Mouse (Mus musculus) liver, embryonic 14.5 days (tissue): ENCODE results near the gene Lkaaear1. TPM values are rescaled to one million over a fixed set of nuclear protein-coding genes. Genes with fewer than 3 reads are reported as not detected.
A peak's percentile ranks its signal among the peaks of the same experiment; 100 is the strongest.

ENCODE experiments used
- ATAC-seq: fragments of 200-750 bp; cut with Nextera tagmentation; 2 replicates; pipeline ENCODE4 v1.8.0; 2017; ENCODE audit warnings: moderate number of reproducible peaks, mild to moderate bottlenecking, moderate library complexity; ENCODE audit not compliant: insufficient read depth
- DNase-seq, 3 experiments: peaks; one replicate each; pipeline ENCODE4 v3.0.0-alpha.2; 2012 to 2013; ENCODE audit warnings: low read depth in 3 of 3, low spot score in 3 of 3
- H3K27ac ChIP-seq: fragments of 300-500 bp; sonication (generic); 2 replicates; pipeline ENCODE4 v1.5.1; 2014; ENCODE audit warnings: moderate library complexity, mild to moderate bottlenecking, control low read depth, inconsistent platforms
- H3K27me3 ChIP-seq: fragments of 300-500 bp; sonication (generic); 2 replicates; pipeline ENCODE4 v1.6.1; 2014; ENCODE audit warnings: mild to moderate bottlenecking, low read length, moderate library complexity; ENCODE audit not compliant: control insufficient read depth, insufficient read depth
- H3K36me3 ChIP-seq: fragments of 300-500 bp; sonication (generic); replicated peaks from 2 replicates; pipeline ENCODE4 v1.6.1; 2014; ENCODE audit warnings: low read depth; ENCODE audit not compliant: control insufficient read depth, insufficient read depth
- H3K4me1 ChIP-seq, 2 experiments: fragments of 200-500 bp in 1 of 2; fragments of 300-500 bp in 1 of 2; sonication (generic) in 1 of 2; replicated peaks; 2 replicates each; pipeline ENCODE4 v1.6.1; 2012 to 2014; ENCODE audit warnings: antibody characterized with exemption in 1 of 2, inconsistent platforms in 1 of 2, low read length in 1 of 2; ENCODE audit not compliant: control insufficient read depth in 2 of 2, insufficient read depth in 2 of 2
- H3K4me2 ChIP-seq: fragments of 300-500 bp; sonication (generic); 2 replicates; pipeline ENCODE4 v1.6.1; 2014; ENCODE audit warnings: low read depth, mild to moderate bottlenecking, control low read depth, moderate library complexity
- H3K4me3 ChIP-seq, 2 experiments: fragments of 200-500 bp in 1 of 2; fragments of 300-500 bp in 1 of 2; sonication (generic) in 1 of 2; 2 replicates each; pipeline ENCODE4 v1.5.1; 2012 to 2014; ENCODE audit warnings: low read depth in 2 of 2, low read length in 2 of 2, mild to moderate bottlenecking in 2 of 2, control low read depth in 1 of 2, inconsistent platforms in 1 of 2, moderate library complexity in 1 of 2; ENCODE audit not compliant: insufficient read depth in 1 of 2
- H3K9ac ChIP-seq: fragments of 300-500 bp; sonication (generic); replicated peaks from 2 replicates; pipeline ENCODE4 v1.6.1; 2014; ENCODE audit warnings: mild to moderate bottlenecking, control low read depth, moderate library complexity
- H3K9me3 ChIP-seq: fragments of 300-500 bp; sonication (generic); 2 replicates; pipeline ENCODE4 v1.6.1; 2016; ENCODE audit warnings: low read length, mixed read lengths; ENCODE audit not compliant: control insufficient read depth
- CTCF ChIP-seq: IDR thresholded peaks from 2 replicates; pipeline ENCODE4 v1.5.1; 2016; ENCODE audit warnings: antibody characterized with exemption, low read depth, control low read depth
- EP300 ChIP-seq: IDR thresholded peaks from 2 replicates; pipeline ENCODE4 v1.6.1; 2016; ENCODE audit warnings: antibody characterized with exemption, low read depth
- WGBS: fragments of 180-500 bp; shearing (Covaris S2); extraction: QIAGEN DNeasy Blood & Tissue Kit; methylation state at CpG from one replicate; pipeline ENCODE4 v1.1.7; 2014; ENCODE audit not compliant: insufficient replicate concordance; 5-methylcytosine and 5-hydroxymethylcytosine counted together
- polyA plus RNA-seq, 2 experiments: library from polyadenylated mRNA; depleted of rRNA in 1 of 2; stranded (reverse) in 1 of 2; unstranded in 1 of 2; fragments of >200 nt; fragmentation: Nextera tagmentation in 1 of 2; extraction: Ambion mirVana in 1 of 2; gene quantifications; 2 replicates each; pipeline versions ENCODE4 v1.2.1 to v1.2.3; 2012 to 2014

Lkaaear1 gene
- polyA plus RNA-seq, 2 experiments = not detected

- no peak overlapping the region for H3K27ac ChIP-seq
- H3K36me3 ChIP-seq = no peaks in the 10 kb centered on the region
- ATAC-seq (no peak), DNase-seq (no peak)
- peaks cover 0 to 4% of the 10 kb centered on the region in 2 experiments; a peak in 3 of 4 replicates for H3K4me1 ChIP-seq
- no peaks in the 10 kb centered on the region for H3K9me3 ChIP-seq
- no peak overlapping the region for H3K4me2 ChIP-seq
- no peak overlapping the region for H3K9ac ChIP-seq
- 32% methylated on average over 7 of the region's 7 CpGs for WGBS
- TF ChIP-seq EP300 (no peak), CTCF (no peak)
- peaks cover 45% of the 10 kb centered on the region for H3K27me3 ChIP-seq
- no peak overlapping the region for H3K4me3 ChIP-seq
Measured at GRCm38 (mm10) chr2:181671984-181672383, 26.3 kb downstream of the Lkaaear1 start.

GRCm38 (mm10) chr2:181671326-181671725 lies 26.9 kb downstream of the Lkaaear1 start, which contains the start of gene Sox18:
TSS of gene Sox18 (minus strand) at chr2:181671640.
- peaks cover 0 to 4% of the 10 kb centered on the region in 2 experiments; a peak in 3 of 4 replicates for H3K4me1 ChIP-seq
- no peak for DNase-seq
- H3K4me3 ChIP-seq = peak within 1 kb of the TSS; percentile 15 to 37
- H3K27ac ChIP-seq = no peak within 1 kb of the TSS
- TF ChIP-seq CTCF = no peak
- TF ChIP-seq EP300 = no peak
- under 1% methylated on average over 43 of the region's 43 CpGs for WGBS
- no peaks in the 10 kb centered on the region for H3K9me3 ChIP-seq
- H3K9ac ChIP-seq = no peak within 1 kb of the TSS
- ATAC-seq = no peak
- H3K36me3 ChIP-seq = no peaks in the 10 kb centered on the region
- peak within 1 kb of the TSS; percentile 24 for H3K4me2 ChIP-seq
- peaks cover 45% of the 10 kb centered on the region for H3K27me3 ChIP-seq

- peak overlapping the region; percentile 24 for H3K4me2 ChIP-seq
- no peak for ATAC-seq
- TF ChIP-seq CTCF (no peak), EP300 (no peak)
- no peak overlapping the region for H3K27ac ChIP-seq
- H3K9me3 ChIP-seq = no peaks in the 10 kb centered on the region
- peak overlapping the region; percentile 15 to 37 for H3K4me3 ChIP-seq
- 2% methylated on average over 41 of the region's 41 CpGs for WGBS
- peaks cover 0 to 4% of the 10 kb centered on the region in 2 experiments; a peak in 3 of 4 replicates for H3K4me1 ChIP-seq
- H3K9ac ChIP-seq = no peak overlapping the region
- peaks cover 45% of the 10 kb centered on the region for H3K27me3 ChIP-seq
- no peaks in the 10 kb centered on the region for H3K36me3 ChIP-seq
- DNase-seq = no peak
Measured at GRCm38 (mm10) chr2:181670913-181671311, 27.3 kb downstream of the Lkaaear1 start.

- peaks cover 45% of the 10 kb centered on the region for H3K27me3 ChIP-seq
- no peak for DNase-seq
- H3K4me2 ChIP-seq = peak overlapping the region; percentile 24
- H3K9me3 ChIP-seq = no peaks in the 10 kb centered on the region
- H3K27ac ChIP-seq = no peak overlapping the region
- no peak overlapping the region for H3K9ac ChIP-seq
- H3K36me3 ChIP-seq = no peaks in the 10 kb centered on the region
- ATAC-seq = no peak
- TF ChIP-seq EP300 = no peak
- no peak for TF ChIP-seq CTCF
- H3K4me3 ChIP-seq = peak overlapping the region; percentile 15 to 37
- no peaks in the 10 kb centered on the region for H3K4me1 ChIP-seq
- 5% methylated on average over 55 of the region's 56 CpGs for WGBS
Measured at GRCm38 (mm10) chr2:181670285-181670912, 27.8 kb downstream of the Lkaaear1 start.

- Histone ChIP-seq H3K9ac (no peak overlapping the region), H3K27me3 (no peaks in the 10 kb centered on the region), H3K27ac (no peak overlapping the region), H3K4me1 (peaks cover 0 to 7% of the 10 kb centered on the region in 2 experiments; a peak in 1 of 4 replicates), H3K4me2 (no peak overlapping the region), H3K4me3 (no peak overlapping the region), H3K36me3 (no peaks in the 10 kb centered on the region), H3K9me3 (no peaks in the 10 kb centered on the region)
- 5% methylated on average over 4 of the region's 4 CpGs for WGBS
- ATAC-seq = no peak
- DNase-seq = no peak
- TF ChIP-seq EP300 (no peak), CTCF (no peak)
Measured at GRCm38 (mm10) chr2:181663298-181663630, 35.0 kb downstream of the Lkaaear1 start.
